Mouse (Mus musculus): Measurements from ENCODE around the gene Cd248.

DNA sequence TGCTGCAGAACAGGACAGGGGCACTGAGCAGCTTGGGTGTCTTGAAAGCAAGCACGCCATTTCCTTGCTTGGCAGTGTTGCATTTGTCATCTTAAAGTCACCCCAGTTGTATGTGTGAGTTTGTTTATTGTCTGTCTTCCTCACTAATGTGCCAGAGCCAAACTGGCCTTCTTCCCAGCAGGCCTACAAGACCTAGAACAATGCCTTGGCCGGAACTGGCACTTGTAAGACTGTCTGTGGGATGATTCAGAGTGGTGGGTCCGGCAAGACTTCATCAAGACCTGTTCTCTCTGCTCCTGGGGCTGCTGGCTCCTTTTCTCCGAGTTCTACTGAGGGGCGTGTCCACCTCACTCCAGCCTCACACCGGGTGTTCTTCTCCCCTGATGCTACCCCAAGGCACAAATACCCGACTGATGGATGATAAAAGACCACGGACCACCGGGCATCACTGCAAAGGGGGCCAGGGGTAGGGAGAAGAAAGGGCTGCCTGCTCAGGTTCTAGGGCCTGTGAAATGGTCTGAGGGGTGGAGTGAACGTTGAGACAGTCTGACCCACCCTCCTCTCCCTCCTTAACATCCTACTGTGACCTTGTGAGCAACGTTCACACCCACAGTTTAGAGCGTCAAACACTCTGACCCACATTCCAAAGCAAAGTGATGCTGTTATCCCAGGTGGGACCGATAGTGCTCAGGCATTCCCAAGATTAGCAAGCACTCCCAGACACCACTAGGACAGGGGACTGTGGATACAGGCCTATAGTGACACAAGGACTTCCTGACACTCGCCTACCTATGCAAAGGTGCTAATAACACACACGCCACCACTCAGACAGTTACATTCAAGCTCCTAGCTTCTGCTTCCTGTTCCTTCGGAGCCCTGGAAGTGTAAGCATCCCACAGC, 9.8 kb upstream of the Cd248 start:
- TF ChIP-seq POLR2A (IDR thresholded peaks at IDR 0.05; ENCODE audit: borderline replicate concordance, control insufficient read depth, low read depth, low read length): no peak
- TF ChIP-seq CTCF (IDR thresholded peaks at IDR 0.05; ENCODE audit: control insufficient read depth, insufficient read depth, low read length): no peak
